Mouse (Mus musculus) liver, postnatal 0 days (tissue): ENCODE measurements around the gene Fam117a.

Experiments
- CTCF ChIP-seq: sonication (generic); IDR thresholded peaks from 2 replicates; pipeline ENCODE4 v1.5.1; 2016; ENCODE audit warnings: antibody characterized with exemption, low read depth
- EP300 ChIP-seq: IDR thresholded peaks from 2 replicates; pipeline ENCODE4 v1.6.1; 2016; ENCODE audit warnings: antibody characterized with exemption, low read depth, mild to moderate bottlenecking

GRCm38 (mm10) chr11:95384319-95384972 lies 47.6 kb downstream of the Fam117a start, which contains the start of gene Slc35b1:
- TF ChIP-seq CTCF (peak; percentile 92), EP300 (peak; percentile 93)
